Mouse (Mus musculus) thymus, adult 18-20 months (tissue): ENCODE data around the gene Ifng.

Experiments
- DNase-seq, 2 experiments: peaks; one replicate each; pipeline ENCODE4 v3.0.0; 2022; ENCODE audit warnings: mixed read lengths in 2 of 2

The Ifng gene

GRCm38 (mm10) chr10:118480793-118481192, 39.9 kb downstream of the Ifng start:
- DNase-seq, result no peak

GRCm38 (mm10) chr10:118494109-118494508, 53.3 kb downstream of the Ifng start:
- no peak for DNase-seq

GRCm38 (mm10) chr10:118495362-118495761, 54.5 kb downstream of the Ifng start:
- DNase-seq, result no peak
